Mouse (Mus musculus) left cerebral cortex, adult 2 months (tissue): ENCODE measurements at regions not wholly inside any gene's neighbourhood (a gene's known extent, or its start where the extent isn't known, plus 50 kb on each side); places are given as distances from the start of the nearest gene placed in this dataset.

ENCODE experiments used
- DNase-seq, 2 experiments: peaks; one replicate each; pipeline ENCODE4 v3.0.0; 2021 to 2022; ENCODE audit warnings: low spot score in 2 of 2, mixed read lengths in 1 of 2; ENCODE audit errors: extremely low spot score in 1 of 2
- H3K27ac ChIP-seq: fragments of 200-600 bp; 2 replicates; pipeline ENCODE4 v1.8.1; 2022
- H3K4me3 ChIP-seq: fragments of 200-600 bp; 2 replicates; pipeline ENCODE4 v1.8.1; 2022
- CTCF ChIP-seq: fragments of 200-600 bp; IDR thresholded peaks from 2 replicates; pipeline ENCODE4 v1.8.1; 2022; ENCODE audit warnings: antibody characterized with exemption, mild to moderate bottlenecking, moderate library complexity
- intact Hi-C: fragments of 180-260 bp; cut with DNase I; formaldehyde crosslinking; loops from one replicate; pipeline ENCODE4 v1.15.1; 2025

- DNase-seq = no peak
- Histone ChIP-seq H3K27ac (peak overlapping the region; percentile 36; the same call in 1 of the 2 replicates), H3K4me3 (no peak overlapping the region)
- intact Hi-C loops = no loop called here
- TF ChIP-seq CTCF = no peak
Measured at GRCm38 (mm10) chrX:40174058-40174457, 310.7 kb upstream of the Cypt14 start.

- intact Hi-C loops = no loop called here
- no peak for TF ChIP-seq CTCF
- Histone ChIP-seq H3K4me3 (no peak overlapping the region), H3K27ac (no peak overlapping the region)
- DNase-seq = no peak
Measured at GRCm38 (mm10) chrX:40130382-40130781, 267.0 kb upstream of the Cypt14 start.
